Mouse (Mus musculus) spleen, adult 2 months (tissue): ENCODE data around the gene Cacna1e.

Experiments
- CTCF ChIP-seq: fragments of 200-500 bp; IDR thresholded peaks from 2 replicates; pipeline ENCODE4 v1.5.1; 2011; ENCODE audit warnings: mild to moderate bottlenecking, inconsistent platforms; ENCODE audit not compliant: insufficient read depth, insufficient read length, insufficient replicate concordance; ENCODE audit errors: extremely low read depth
- POLR2A ChIP-seq: fragments of 200-500 bp; IDR thresholded peaks from 2 replicates; pipeline ENCODE4 v1.6.1; 2011; ENCODE audit warnings: low read depth, low read length, inconsistent platforms

DNA sequence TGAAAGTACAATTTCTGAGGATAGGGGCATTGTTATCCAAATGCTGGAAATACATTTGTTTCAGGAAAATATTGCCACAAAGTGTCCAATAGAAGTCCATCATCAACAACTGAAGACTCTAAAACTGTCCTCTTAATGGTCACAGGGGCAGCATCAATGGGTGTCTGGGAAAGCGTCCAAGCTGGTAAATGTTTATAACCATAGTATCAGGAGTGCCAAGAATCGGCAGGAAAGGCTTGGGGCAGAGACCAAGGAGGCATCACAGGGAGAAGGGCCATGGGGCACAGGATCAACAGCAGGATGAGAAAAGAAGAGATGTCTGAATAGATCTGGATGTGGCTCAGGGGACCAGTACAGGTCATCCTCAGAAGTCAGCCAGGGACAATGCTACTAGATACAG, 132.2 kb downstream of the Cacna1e start:
- TF ChIP-seq CTCF (no peak), POLR2A (no peak)
